Mouse (Mus musculus) hindbrain, postnatal 0 days (tissue): ENCODE measurements around the gene Uqcc1. TPM values are rescaled to one million over a fixed set of nuclear protein-coding genes. Genes with fewer than 3 reads are reported as not detected.

Experiments used
- ATAC-seq: fragments of 200-750 bp; cut with Nextera tagmentation; 2 replicates; pipeline ENCODE4 v1.8.0; 2017; ENCODE audit warnings: mild to moderate bottlenecking, moderate TSS enrichment, moderate library complexity
- DNase-seq: peaks from one replicate; pipeline ENCODE4 v3.0.0-alpha.2; 2015; ENCODE audit warnings: low spot score
- H3K27ac ChIP-seq: fragments of 300-500 bp; sonication (generic); 2 replicates; pipeline ENCODE4 v1.5.1; 2014; ENCODE audit warnings: mild to moderate bottlenecking
- H3K27me3 ChIP-seq: fragments of 300-500 bp; sonication (generic); 2 replicates; pipeline ENCODE4 v1.6.1; 2014; ENCODE audit warnings: low read length, mixed read lengths; ENCODE audit not compliant: insufficient read depth
- H3K36me3 ChIP-seq: fragments of 300-500 bp; sonication (generic); 2 replicates; pipeline ENCODE4 v1.6.1; 2014; ENCODE audit warnings: low read length, mixed read lengths; ENCODE audit not compliant: insufficient read depth
- H3K4me1 ChIP-seq: fragments of 300-500 bp; sonication (generic); 2 replicates; pipeline ENCODE4 v1.6.1; 2014; ENCODE audit warnings: antibody characterized with exemption, low read length, mixed read lengths; ENCODE audit not compliant: insufficient read depth
- H3K4me2 ChIP-seq: fragments of 300-500 bp; sonication (generic); 2 replicates; pipeline ENCODE4 v1.6.1; 2014; ENCODE audit warnings: low read depth, mild to moderate bottlenecking, low read length, moderate library complexity, mixed read lengths
- H3K4me3 ChIP-seq: fragments of 300-500 bp; sonication (generic); 2 replicates; pipeline ENCODE4 v1.5.1; 2014; ENCODE audit warnings: low read length
- H3K9ac ChIP-seq: fragments of 300-500 bp; sonication (generic); replicated peaks from 2 replicates; pipeline ENCODE4 v1.6.1; 2014; ENCODE audit warnings: mild to moderate bottlenecking, low read length, moderate library complexity, mixed read lengths
- H3K9me3 ChIP-seq: fragments of 300-500 bp; sonication (generic); 2 replicates; pipeline ENCODE4 v1.6.1; 2016; ENCODE audit warnings: low read length, mixed read lengths
- CTCF ChIP-seq: IDR thresholded peaks from 2 replicates; pipeline ENCODE4 v1.5.1; 2016; ENCODE audit warnings: antibody characterized with exemption, control low read depth, low read depth
- WGBS: fragments of 180-500 bp; shearing (Covaris S2); extraction: QIAGEN DNeasy Blood & Tissue Kit; methylation state at CpG from one replicate; pipeline ENCODE4 v1.1.7; 2014; 5-methylcytosine and 5-hydroxymethylcytosine counted together
- polyA plus RNA-seq: library from polyadenylated mRNA; unstranded; fragments of >200 nt; fragmentation: Nextera tagmentation; extraction: Ambion mirVana; gene quantifications from 2 replicates; pipeline ENCODE4 v1.2.1, GENCODE M21; 2015
- total RNA-seq: library from RNA; depleted of rRNA; stranded (reverse); fragments of >200 nt; gene quantifications from 2 replicates; pipeline ENCODE4 v1.2.3, GENCODE M21; 2014

The Uqcc1 gene
- total and polyA plus RNA-seq, 2 experiments from 2014 or later = 38.0 to 55.6 TPM

- Histone ChIP-seq H3K9me3 (no peaks in the 10 kb centered on the region), H3K4me3 (no peak overlapping the region), H3K36me3 (no peaks in the 10 kb centered on the region), H3K27me3 (no peaks in the 10 kb centered on the region), H3K27ac (no peak overlapping the region), H3K4me2 (no peak overlapping the region), H3K9ac (no peak overlapping the region), H3K4me1 (peaks cover 5% of the 10 kb centered on the region; the same call in 1 of the 2 replicates)
- peak; percentile 86 for TF ChIP-seq CTCF
- WGBS = 8% methylated on average over 7 of the region's 7 CpGs
- peak; percentile 54; the same call in 1 of the 2 replicates for ATAC-seq
- peak; percentile 84 for DNase-seq
Observed at GRCm38 (mm10) chr2:155946069-155946468, 16.0 kb upstream of the Uqcc1 start.

GRCm38 (mm10) chr2:155945580-155945979 is 15.5 kb upstream of the Uqcc1 start:
- WGBS = 55% methylated on average over 5 of the region's 5 CpGs
- Histone ChIP-seq H3K27ac (no peak overlapping the region), H3K4me1 (peaks cover 5% of the 10 kb centered on the region; the same call in 1 of the 2 replicates), H3K9ac (no peak overlapping the region), H3K4me2 (no peak overlapping the region), H3K36me3 (no peaks in the 10 kb centered on the region), H3K9me3 (no peaks in the 10 kb centered on the region), H3K4me3 (no peak overlapping the region), H3K27me3 (no peaks in the 10 kb centered on the region)
- no peak for ATAC-seq
- DNase-seq = no peak
- TF ChIP-seq CTCF = no peak

- WGBS = 38% methylated on average over 13 of the region's 13 CpGs
- Histone ChIP-seq H3K9me3 (no peaks in the 10 kb centered on the region), H3K36me3 (no peaks in the 10 kb centered on the region), H3K4me1 (peaks cover 5% of the 10 kb centered on the region; the same call in 1 of the 2 replicates), H3K4me3 (no peak within 1 kb of the TSS), H3K27me3 (no peaks in the 10 kb centered on the region), H3K4me2 (no peak within 1 kb of the TSS), H3K27ac (0 out of 2 replicates have a peak within 1 kb of the TSS, but pooled peaks have one; percentile 32), H3K9ac (0 out of 2 replicates have a peak within 1 kb of the TSS, but pooled peaks have one; percentile 17)
- no peak for TF ChIP-seq CTCF
- DNase-seq = peak; percentile 9
- no peak for ATAC-seq
Observed at GRCm38 (mm10) chr2:155945124-155945523, 15.0 kb upstream of the Uqcc1 start, which contains the start of gene Gdf5. Gdf5 (minus strand) TSS chr2:155945367.

GRCm38 (mm10) chr2:155944685-155945084 is 14.6 kb upstream of the Uqcc1 start:
- no peaks in the 10 kb centered on the region for H3K27me3 ChIP-seq
- peaks cover 5% of the 10 kb centered on the region; the same call in 1 of the 2 replicates for H3K4me1 ChIP-seq
- 69% methylated on average over 4 of the region's 4 CpGs for WGBS
- H3K9ac ChIP-seq = 0 out of 2 replicates have a peak overlapping the region, but pooled peaks have one; percentile 17
- DNase-seq (no peak), ATAC-seq (no peak)
- H3K27ac ChIP-seq = no peak overlapping the region
- H3K4me2 ChIP-seq = no peak overlapping the region
- no peaks in the 10 kb centered on the region for H3K9me3 ChIP-seq
- H3K4me3 ChIP-seq = no peak overlapping the region
- TF ChIP-seq CTCF = no peak
- H3K36me3 ChIP-seq = no peaks in the 10 kb centered on the region

GRCm38 (mm10) chr2:155943463-155943862 is 13.4 kb upstream of the Uqcc1 start:
- Histone ChIP-seq H3K27ac (no peak overlapping the region), H3K4me2 (peak overlapping the region; percentile 41), H3K9me3 (no peaks in the 10 kb centered on the region), H3K4me1 (no peaks in the 10 kb centered on the region), H3K36me3 (no peaks in the 10 kb centered on the region), H3K4me3 (no peak overlapping the region; the same call in 1 of the 2 replicates), H3K9ac (no peak overlapping the region), H3K27me3 (no peaks in the 10 kb centered on the region)
- no peak for ATAC-seq
- DNase-seq = peak; percentile 5
- WGBS = 6% methylated on average over 8 of the region's 8 CpGs
- no peak for TF ChIP-seq CTCF

- 88% methylated on average over 40 of the region's 40 CpGs for WGBS
- no peaks in the 10 kb centered on the region for H3K9me3 ChIP-seq
- H3K4me2 ChIP-seq = no peak overlapping the region
- no peaks in the 10 kb centered on the region for H3K36me3 ChIP-seq
- H3K4me1 ChIP-seq = no peaks in the 10 kb centered on the region
- no peak for DNase-seq
- H3K27ac ChIP-seq = no peak overlapping the region
- H3K27me3 ChIP-seq = no peaks in the 10 kb centered on the region
- no peak overlapping the region for H3K9ac ChIP-seq
- ATAC-seq = no peak
- TF ChIP-seq CTCF = no peak
- H3K4me3 ChIP-seq = no peak overlapping the region
Observed at GRCm38 (mm10) chr2:155941697-155942442, 11.8 kb upstream of the Uqcc1 start.

GRCm38 (mm10) chr2:155940681-155941080 is 10.6 kb upstream of the Uqcc1 start, which contains the start of gene Gm15557:
Gm15557 (plus strand) TSS chr2:155940728.
- no peak for TF ChIP-seq CTCF
- Histone ChIP-seq H3K36me3 (no peaks in the 10 kb centered on the region), H3K27me3 (no peaks in the 10 kb centered on the region), H3K4me2 (no peak within 1 kb of the TSS), H3K4me3 (no peak within 1 kb of the TSS), H3K9me3 (no peaks in the 10 kb centered on the region), H3K9ac (no peak within 1 kb of the TSS), H3K4me1 (no peaks in the 10 kb centered on the region), H3K27ac (no peak within 1 kb of the TSS)
- DNase-seq = no peak
- 89% methylated on average over 3 of the region's 3 CpGs for WGBS
- ATAC-seq = no peak
